Mouse (Mus musculus): Measurements from ENCODE around the gene Tmed10.

- no peak for TF ChIP-seq CTCF (IDR thresholded peaks at IDR 0.05; ENCODE audit: borderline replicate concordance, extremely low read depth, insufficient read depth, insufficient read length)
- TF ChIP-seq POLR2A (IDR thresholded peaks at IDR 0.05; ENCODE audit: borderline replicate concordance, extremely low read depth, insufficient read depth, insufficient read length, poor library complexity, severe bottlenecking) = no peak
Observed at GRCm38 (mm10) chr12:85420945-85421344, 46.3 kb upstream of the Tmed10 start.
